Mouse (Mus musculus): ENCODE results near the gene Scd3.

DNA sequence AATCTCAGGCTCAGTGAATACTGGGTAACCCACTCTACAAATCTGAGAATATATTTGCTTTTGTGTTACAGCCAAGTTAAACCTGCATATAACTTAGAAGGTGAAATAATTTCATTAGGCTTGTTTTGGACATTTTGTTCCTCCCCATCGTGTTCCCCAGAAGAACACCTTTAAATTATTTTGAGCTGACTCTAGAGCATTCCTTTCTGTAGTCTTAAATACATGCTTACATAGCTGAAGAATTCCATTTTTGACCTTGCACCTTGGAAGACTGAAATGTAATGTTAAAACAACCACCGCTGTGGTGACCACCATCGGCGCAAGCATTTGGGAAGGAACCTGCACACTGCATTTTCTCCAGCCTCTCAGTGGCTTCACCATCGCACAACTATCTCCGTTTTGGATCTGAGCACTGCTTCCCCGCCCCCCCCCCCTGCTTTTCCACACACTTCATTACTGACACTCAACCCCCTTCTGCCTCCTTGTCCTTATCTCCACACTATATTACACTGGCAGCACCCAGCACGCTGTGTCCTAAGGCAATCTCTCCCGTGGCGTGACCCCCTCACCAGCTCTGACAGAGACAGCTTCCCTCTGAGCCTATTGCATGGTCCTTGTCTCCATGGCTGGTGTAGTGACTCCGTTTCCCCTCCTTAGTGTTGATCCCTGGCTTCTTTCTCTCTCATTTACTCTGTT lies 84.5 kb downstream of the Scd3 start:
- no peak for TF ChIP-seq POLR2A (IDR thresholded peaks at IDR 0.05; ENCODE audit: insufficient read length, low read depth)
- TF ChIP-seq POLR2AphosphoS2 (IDR thresholded peaks at IDR 0.05; ENCODE audit: insufficient read length, low read depth): no peak
- no peak for TF ChIP-seq MAX (IDR thresholded peaks at IDR 0.05; ENCODE audit: low read depth)
- TF ChIP-seq TCF12 (IDR thresholded peaks at IDR 0.05; ENCODE audit: insufficient read depth, poor library complexity, severe bottlenecking): no peak
- no peak for TF ChIP-seq MYOD1 (IDR thresholded peaks at IDR 0.05; ENCODE audit: control insufficient read depth in 1 of 3, insufficient read length in 2 of 3, low read depth in 2 of 3)
